Mouse (Mus musculus) heart, adult 8-10 months (tissue): ENCODE measurements around the gene Scn8a. TPM values are rescaled to one million over a fixed set of nuclear protein-coding genes. Genes with fewer than 3 reads are reported as not detected.
"Not testable (repeated sequence)": the region's sequence is repeated elsewhere in the genome, so short reads cannot be mapped to it uniquely, and the experiment has no call there.

Source experiments
- DNase-seq: peaks from one replicate; pipeline ENCODE4 v3.0.0; 2022; ENCODE audit warnings: low spot score
- total RNA-seq, 4 experiments: library from RNA; stranded (reverse); gene quantifications; 2 replicates each; pipeline ENCODE4 v1.2.4; 2022

Gene Scn8a
- 1 to 10 TPM in 1 of 4 experiments, under 1 TPM in 2, not detected in 1; 0.41 to 1.2 (median 0.55) TPM for total RNA-seq

DNA sequence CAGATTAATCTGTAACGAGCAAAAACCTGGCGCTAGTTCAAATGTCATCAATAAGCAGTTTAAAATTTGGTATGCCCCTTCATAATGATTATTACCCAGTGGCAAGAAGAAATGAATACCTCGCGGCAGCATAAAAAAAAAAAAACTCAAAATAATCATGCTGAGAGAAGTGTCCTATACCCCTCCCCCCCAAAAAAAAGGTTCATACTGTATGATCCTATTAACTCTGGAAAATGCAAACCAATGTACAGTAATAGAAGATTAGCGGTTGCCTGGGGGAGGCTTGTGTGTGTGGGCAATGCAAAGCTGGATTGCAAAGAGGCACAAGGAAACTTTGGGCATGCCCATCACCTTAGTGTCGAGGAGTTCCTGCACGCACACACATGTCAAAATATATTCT is at the start of gene Scn8a:
Gene Scn8a, plus strand, starts transcription at position 301 of the 400 bp plus-strand sequence.
- DNase-seq: no peak

GRCm38 (mm10) chr15:100821824-100822223 is 47.8 kb upstream of the Scn8a start:
- DNase-seq: no peak

GRCm38 (mm10) chr15:100822370-100822769 is 47.3 kb upstream of the Scn8a start:
- not testable (repeated sequence) for DNase-seq

DNA sequence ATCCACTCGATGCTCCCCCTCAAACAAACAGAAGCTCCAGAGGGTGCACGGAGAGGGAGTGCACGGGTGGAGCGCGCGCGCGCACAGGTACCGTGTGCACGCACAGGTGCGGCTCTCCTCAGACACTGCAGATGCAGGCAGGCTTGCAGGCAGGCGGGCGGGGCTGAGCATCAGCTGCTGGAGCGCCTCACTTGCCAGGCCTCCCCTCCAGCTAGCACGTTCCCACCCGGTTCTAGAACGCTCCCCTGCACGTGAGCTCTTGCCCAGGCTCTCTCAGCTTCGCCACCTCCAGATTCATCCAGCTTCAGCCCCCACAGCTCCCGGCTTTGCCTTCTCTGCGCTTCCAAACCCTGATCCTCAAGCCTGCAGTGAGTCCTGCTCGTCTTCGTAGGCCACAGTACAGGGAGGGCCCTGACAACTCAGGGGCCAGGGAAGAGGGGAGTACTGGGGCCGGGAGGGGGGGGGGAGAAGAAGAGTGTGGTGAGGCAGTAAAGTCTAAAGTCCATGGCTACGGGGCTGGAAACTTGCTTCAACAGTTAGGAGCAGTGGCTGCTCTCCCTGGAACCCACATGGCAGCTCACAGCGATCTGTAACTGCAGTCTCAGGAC is 44.3 kb upstream of the Scn8a start:
- no peak for DNase-seq

DNA sequence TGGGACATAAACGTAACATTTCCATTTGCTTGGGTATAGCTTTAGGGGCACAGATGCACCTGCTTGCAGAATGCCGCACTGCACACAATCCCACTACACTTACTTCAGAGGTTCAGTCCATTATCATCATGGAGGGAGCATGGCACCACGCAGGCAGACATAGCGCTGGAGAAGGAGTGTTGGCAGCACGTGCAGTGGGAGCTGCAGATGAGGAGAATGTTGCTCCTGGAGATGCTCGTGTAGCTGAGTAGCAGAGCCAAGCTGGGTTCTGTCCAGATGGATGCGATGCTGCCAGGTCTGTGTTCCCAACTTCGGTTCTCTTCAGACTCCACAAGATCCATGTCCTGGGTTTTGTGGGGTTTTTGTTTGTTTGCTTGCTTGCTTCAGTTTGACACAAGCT is 43.6 kb upstream of the Scn8a start:
- DNase-seq: no peak

- no peak for DNase-seq
Observed at GRCm38 (mm10) chr15:100829775-100830174, 39.9 kb upstream of the Scn8a start.

GRCm38 (mm10) chr15:100830682-100831081 is 39.0 kb upstream of the Scn8a start:
- DNase-seq: no peak

- no peak for DNase-seq
Observed at GRCm38 (mm10) chr15:100832144-100832543, 37.5 kb upstream of the Scn8a start.

- DNase-seq: no peak
Observed at GRCm38 (mm10) chr15:100832784-100833183, 36.9 kb upstream of the Scn8a start.

DNA sequence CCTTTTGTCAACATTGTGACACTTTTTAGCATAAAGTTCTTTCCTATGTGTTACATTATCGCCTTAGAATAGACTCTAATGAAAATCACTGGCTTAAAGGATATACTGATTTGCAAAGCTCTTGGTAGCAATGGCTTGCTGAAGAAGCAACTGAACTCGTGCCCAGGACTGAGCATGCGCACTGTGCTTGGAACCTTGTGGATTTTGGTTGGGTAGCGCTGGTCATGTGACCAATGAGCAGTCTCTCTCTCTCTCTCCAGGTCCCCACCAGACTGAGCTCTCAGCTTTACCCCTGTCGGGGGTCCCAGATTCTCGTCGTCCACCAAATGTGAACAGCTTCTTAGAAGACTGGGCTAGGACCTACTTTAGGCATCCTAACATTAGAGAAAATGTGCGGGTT is 32.9 kb upstream of the Scn8a start:
- DNase-seq: no peak

GRCm38 (mm10) chr15:100838607-100839207 is 31.0 kb upstream of the Scn8a start:
- peak; percentile 45 for DNase-seq

DNA sequence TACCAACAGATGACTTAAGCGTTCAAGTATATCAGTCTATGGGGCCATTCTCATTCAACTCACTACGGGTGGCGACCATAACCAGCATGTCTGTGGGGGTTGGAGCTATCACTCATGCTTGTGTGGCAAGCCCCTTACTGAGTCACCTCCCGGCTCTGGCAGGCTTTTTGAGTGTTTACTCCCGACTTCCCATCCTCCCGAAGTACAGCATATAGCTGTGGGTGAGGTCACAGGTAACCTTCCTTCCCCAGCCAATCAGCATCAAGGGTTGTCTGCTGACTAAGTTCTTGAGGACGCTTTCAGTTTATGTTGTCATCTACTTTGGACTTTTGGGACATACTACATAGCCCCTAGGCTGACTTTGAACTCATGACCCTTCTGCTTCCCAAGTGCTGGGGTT is 25.3 kb upstream of the Scn8a start:
- DNase-seq: no peak

DNA sequence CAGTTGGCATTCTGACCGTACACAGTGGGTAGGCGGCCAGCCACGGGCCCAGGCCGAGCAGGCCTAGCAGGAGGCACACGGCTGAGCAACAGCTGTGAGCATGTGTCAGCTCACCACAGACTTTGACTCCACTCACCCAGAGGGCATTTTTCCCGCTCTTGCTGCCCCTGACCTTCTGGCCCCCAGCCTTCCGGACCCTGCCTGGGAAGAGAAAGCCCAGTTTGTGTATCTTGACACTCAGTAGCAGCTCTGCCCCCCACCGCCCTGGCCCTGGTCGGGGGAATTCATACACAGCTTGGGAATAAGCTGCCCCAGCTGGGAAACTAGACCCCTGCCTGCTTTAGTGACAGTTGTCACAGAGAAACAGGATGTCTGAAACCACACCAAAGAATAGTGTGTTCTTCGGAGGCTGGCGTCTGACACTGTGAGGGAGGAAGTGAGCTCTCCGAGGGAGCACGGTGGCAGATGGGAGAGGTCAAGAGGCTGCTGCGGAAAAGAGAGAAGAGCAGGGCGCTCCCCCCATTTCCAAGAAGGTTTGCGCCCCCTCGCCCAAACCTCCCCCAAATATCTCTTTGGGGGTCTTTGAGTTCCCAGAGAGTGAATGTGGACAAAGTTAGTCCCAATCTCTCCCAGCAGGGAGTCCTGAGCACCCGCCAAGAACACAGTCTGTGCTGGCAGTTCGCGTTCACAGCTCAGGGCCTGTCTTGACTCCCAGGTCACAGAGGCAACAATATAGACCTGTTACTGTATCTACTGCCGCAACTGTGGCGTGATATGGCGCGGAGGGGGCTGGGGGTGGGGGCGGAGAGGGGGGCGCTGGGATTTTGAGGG is 24.4 kb upstream of the Scn8a start:
- no peak for DNase-seq

GRCm38 (mm10) chr15:100847193-100847592 is 22.5 kb upstream of the Scn8a start:
- no peak for DNase-seq

GRCm38 (mm10) chr15:100857586-100857985 is 12.1 kb upstream of the Scn8a start:
- DNase-seq: no peak

DNA sequence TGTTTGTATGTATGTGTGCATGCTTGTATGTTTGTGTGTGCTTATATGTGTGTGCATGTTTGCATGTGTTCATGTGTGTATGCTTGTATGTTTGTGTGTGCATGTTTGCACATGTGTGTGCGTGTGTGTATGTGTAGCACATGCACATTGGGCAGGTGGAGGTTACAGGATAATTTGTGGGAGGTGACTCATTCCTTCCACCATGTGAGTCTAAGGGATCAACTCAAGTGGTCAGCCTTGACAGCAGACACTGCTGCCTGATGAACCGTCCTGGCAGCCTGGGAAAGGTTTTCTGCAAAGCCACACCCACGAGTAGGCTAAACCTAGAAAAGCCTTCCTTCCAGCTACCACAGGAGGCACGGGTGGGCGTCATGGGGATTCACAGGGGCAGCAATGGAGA is 8.8 kb upstream of the Scn8a start:
- DNase-seq: no peak

DNA sequence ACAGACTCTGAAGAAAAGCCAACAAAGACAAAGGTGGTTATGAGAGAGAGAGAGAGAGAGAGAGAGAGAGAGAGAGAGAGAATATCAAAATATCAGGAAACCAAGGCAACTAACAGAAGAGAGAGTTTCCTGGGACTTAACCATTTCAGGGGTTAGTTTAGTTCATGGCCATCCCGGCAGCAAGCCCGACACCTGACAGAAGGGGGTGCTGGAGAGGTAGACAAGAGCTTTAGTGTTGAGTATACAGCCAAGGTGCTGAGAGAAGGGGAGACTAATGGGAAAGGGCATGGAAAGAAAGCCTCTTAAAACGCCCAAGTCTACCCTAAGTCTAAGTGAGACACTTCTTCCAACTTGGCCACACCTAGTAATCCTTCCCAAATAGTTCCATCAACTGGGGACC is 4.1 kb upstream of the Scn8a start:
- DNase-seq: no peak

- DNase-seq: no peak
Observed at GRCm38 (mm10) chr15:100870001-100870774, 530 bp downstream of the Scn8a start.

- DNase-seq: no peak
Observed at GRCm38 (mm10) chr15:100870775-100871106, 1.1 kb downstream of the Scn8a start.

DNA sequence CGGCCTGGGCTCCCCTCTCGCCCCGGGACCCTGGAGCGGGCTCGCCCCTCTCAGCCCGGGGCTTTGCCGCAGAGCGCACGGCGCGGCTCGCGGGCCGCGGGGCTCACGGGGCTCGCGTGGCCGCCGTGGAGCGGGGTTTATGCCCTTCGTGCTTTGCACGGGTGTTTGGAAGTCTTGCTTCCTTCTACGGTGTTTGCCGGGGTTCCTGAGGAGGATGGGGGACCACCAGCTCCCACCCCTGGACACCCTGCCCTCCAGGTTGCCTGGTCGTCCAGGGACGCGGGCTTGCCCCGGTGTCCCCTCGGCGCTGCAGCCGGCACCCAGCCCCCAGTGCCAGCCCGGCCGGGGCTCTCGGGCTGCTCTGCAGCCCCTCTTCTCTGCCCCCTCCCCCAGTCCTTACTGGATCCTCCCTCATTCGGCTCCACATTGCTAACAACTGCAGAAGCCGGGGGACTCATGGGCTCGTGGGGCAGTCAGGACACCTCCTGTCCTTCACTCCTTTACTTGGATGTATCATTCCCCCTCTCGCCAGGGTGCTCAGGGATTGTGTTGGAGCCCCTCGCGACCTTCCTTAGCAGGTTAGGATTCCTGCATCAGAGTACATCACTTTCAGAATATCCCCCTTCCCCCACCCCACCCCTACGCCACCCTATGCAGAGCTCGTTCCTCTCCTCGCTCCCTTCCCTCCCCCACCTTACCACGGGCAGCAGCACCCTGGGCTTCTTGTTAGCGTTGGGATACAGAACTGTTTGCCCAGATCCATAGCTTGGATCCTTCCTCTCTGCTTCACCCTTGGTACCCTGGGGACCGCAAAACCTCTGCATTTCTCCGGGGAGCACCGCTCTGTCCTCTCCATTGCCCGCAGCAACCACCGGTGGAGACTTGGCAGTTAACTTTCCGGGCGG is 1.7 kb downstream of the Scn8a start:
- DNase-seq: no peak

GRCm38 (mm10) chr15:100873155-100873554 is 3.5 kb downstream of the Scn8a start:
- peak; percentile 41 for DNase-seq
